Mouse (Mus musculus) liver, adult 2 months (tissue): ENCODE measurements at regions not wholly inside any gene's neighbourhood (a gene's known extent, or its start where the extent isn't known, plus 50 kb on each side); places are given as distances from the start of the nearest gene placed in this dataset.

Experiments
- CTCF ChIP-seq: fragments of 200-500 bp; IDR thresholded peaks from 2 replicates; pipeline ENCODE4 v1.5.1; 2011; ENCODE audit warnings: low read depth, low read length, control low read depth
- POLR2A ChIP-seq: fragments of 200-500 bp; IDR thresholded peaks from 2 replicates; pipeline ENCODE4 v1.6.1; 2011; ENCODE audit warnings: low read length, control low read depth; ENCODE audit not compliant: insufficient read depth; ENCODE audit errors: extremely low read depth

DNA sequence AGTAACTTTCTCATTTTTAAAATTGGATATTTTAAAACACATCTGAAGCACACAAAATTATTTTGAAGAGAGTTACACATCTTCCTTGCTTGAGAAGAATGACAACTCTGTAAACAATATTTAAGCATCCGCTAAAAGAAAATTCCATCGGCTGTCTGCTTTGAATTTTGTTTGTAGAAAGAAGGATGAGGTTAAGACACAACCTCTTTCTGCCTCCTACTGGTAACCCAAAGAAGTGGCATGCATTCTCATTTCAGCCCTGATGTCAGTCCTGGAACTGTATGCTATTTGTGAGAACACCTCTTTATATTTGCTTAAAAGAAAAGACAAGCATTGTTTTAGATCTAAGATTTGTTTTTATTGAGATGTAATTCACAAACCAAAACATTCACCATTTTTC lies 80.6 kb upstream of the Gpc3 start:
- no peak for TF ChIP-seq CTCF
- no peak for TF ChIP-seq POLR2A
